Mouse (Mus musculus) MEL (cell line): ENCODE data around the gene Chkb. TPM values are rescaled to one million over a fixed set of nuclear protein-coding genes. Genes with fewer than 3 reads are reported as not detected.

ENCODE experiments used
- DNase-seq: peaks from one replicate; pipeline ENCODE4 v3.0.0; 2011; ENCODE audit warnings: low read depth, low spot score
- H3K27ac ChIP-seq: 2 replicates; pipeline ENCODE4 v1.5.1; 2012; ENCODE audit warnings: low read depth, mild to moderate bottlenecking, control low read depth, low read length, moderate library complexity; ENCODE audit not compliant: control insufficient read depth
- H3K27me3 ChIP-seq, 2 experiments: fragments of 150-350 bp in 1 of 2; sonication (generic) in 1 of 2; 2 replicates each; pipeline ENCODE4 v1.6.1; 2012; ENCODE audit warnings: low read length in 2 of 2, mild to moderate bottlenecking in 2 of 2, improper control_type of control experiment in 1 of 2, moderate library complexity in 1 of 2; ENCODE audit not compliant: insufficient read depth in 2 of 2, control insufficient read depth in 1 of 2
- H3K36me3 ChIP-seq, 2 experiments: 2 replicates each; pipeline ENCODE4 v1.6.1; 2012 to 2014; ENCODE audit warnings: low read length in 2 of 2, improper control_type of control experiment in 1 of 2, inconsistent platforms in 1 of 2, mild to moderate bottlenecking in 1 of 2; ENCODE audit not compliant: insufficient read depth in 2 of 2, control insufficient read depth in 1 of 2
- H3K4me1 ChIP-seq, 2 experiments: fragments of 150-350 bp in 1 of 2; sonication (generic) in 1 of 2; 2 replicates each; pipeline ENCODE4 v1.6.1; 2012; ENCODE audit warnings: low read length in 2 of 2, improper control_type of control experiment in 1 of 2, mild to moderate bottlenecking in 1 of 2; ENCODE audit not compliant: insufficient read depth in 2 of 2, control insufficient read depth in 1 of 2
- H3K4me3 ChIP-seq, 2 experiments: fragments of 150-350 bp in 1 of 2; sonication (generic) in 1 of 2; 2 replicates each; pipeline ENCODE4 v1.5.1; 2012; ENCODE audit warnings: low read depth in 2 of 2, low read length in 2 of 2, mild to moderate bottlenecking in 2 of 2, moderate library complexity in 2 of 2, control low read depth in 1 of 2, improper control_type of control experiment in 1 of 2; ENCODE audit not compliant: control insufficient read depth in 1 of 2, insufficient read depth in 1 of 2
- H3K79me2 ChIP-seq: 2 replicates; pipeline ENCODE4 v1.6.1; 2012; ENCODE audit warnings: mild to moderate bottlenecking, low read length, moderate library complexity; ENCODE audit not compliant: control insufficient read depth, poor library complexity, insufficient read depth
- H3K9ac ChIP-seq: 2 replicates; pipeline ENCODE4 v1.6.1; 2012; ENCODE audit warnings: low read depth, mild to moderate bottlenecking, control low read depth, low read length, moderate library complexity; ENCODE audit not compliant: control insufficient read depth, poor library complexity, severe bottlenecking
- H3K9me3 ChIP-seq: fragments of 150-350 bp; sonication (generic); replicated peaks from 2 replicates; pipeline ENCODE4 v1.6.1; 2012; ENCODE audit warnings: mild to moderate bottlenecking, low read length, improper control_type of control experiment, moderate library complexity; ENCODE audit not compliant: insufficient read depth
- CHD1 ChIP-seq: IDR thresholded peaks from 2 replicates; pipeline ENCODE4 v1.6.1; 2012; ENCODE audit warnings: low read depth, mild to moderate bottlenecking, inconsistent platforms, low read length, improper control_type of control experiment
- CHD2 ChIP-seq: IDR thresholded peaks from 2 replicates; pipeline ENCODE4 v1.6.1; 2011; ENCODE audit warnings: low read length, improper control_type of control experiment
- CTCF ChIP-seq, 3 experiments: IDR thresholded peaks in 2 of 3; conservative IDR thresholded peaks in 1 of 3; 2 replicates each; pipeline ENCODE4 v1.5.1; 2011 to 2012; ENCODE audit warnings: low read length in 3 of 3, low read depth in 2 of 3, mild to moderate bottlenecking in 2 of 3, improper control_type of control experiment in 1 of 3, inconsistent platforms in 1 of 3, mixed read lengths in 1 of 3, moderate library complexity in 1 of 3; ENCODE audit not compliant: control insufficient read depth in 1 of 3, insufficient read depth in 1 of 3, poor library complexity in 1 of 3, severe bottlenecking in 1 of 3
- ELF1 ChIP-seq: IDR thresholded peaks from 2 replicates; pipeline ENCODE4 v1.6.1; 2014; ENCODE audit warnings: low read depth, mild to moderate bottlenecking, inconsistent platforms, low read length, improper control_type of control experiment, moderate library complexity
- EP300 ChIP-seq, 2 experiments: IDR thresholded peaks; 2 replicates each; pipeline ENCODE4 v1.6.1; 2011; ENCODE audit warnings: improper control_type of control experiment in 2 of 2, low read length in 2 of 2, low read depth in 1 of 2, mild to moderate bottlenecking in 1 of 2
- GATA1 ChIP-seq: IDR thresholded peaks from 2 replicates; pipeline ENCODE4 v1.6.1; 2011; ENCODE audit warnings: low read depth, low read length, improper control_type of control experiment
- HCFC1 ChIP-seq: IDR thresholded peaks from 2 replicates; pipeline ENCODE4 v1.6.1; 2012; ENCODE audit warnings: low read depth, mild to moderate bottlenecking, inconsistent platforms, low read length, improper control_type of control experiment, moderate library complexity
- KAT2A ChIP-seq: conservative IDR thresholded peaks from 2 replicates; pipeline ENCODE4 v1.6.1; 2012; ENCODE audit warnings: low read depth, low read length, improper control_type of control experiment, inconsistent platforms
- MAX ChIP-seq: IDR thresholded peaks from 2 replicates; pipeline ENCODE4 v1.6.1; 2011; ENCODE audit warnings: low read length, improper control_type of control experiment
- MAZ ChIP-seq: IDR thresholded peaks from 2 replicates; pipeline ENCODE4 v1.6.1; 2012; ENCODE audit warnings: low read depth, mild to moderate bottlenecking, inconsistent platforms, low read length, improper control_type of control experiment
- MEF2A ChIP-seq: IDR thresholded peaks from 2 replicates; pipeline ENCODE4 v1.6.1; 2014; ENCODE audit warnings: low read depth, mild to moderate bottlenecking, inconsistent platforms, low read length, improper control_type of control experiment; ENCODE audit not compliant: poor library complexity, insufficient replicate concordance, severe bottlenecking; ENCODE audit errors: extremely low read depth
- POLR2A ChIP-seq, 2 experiments: IDR thresholded peaks; 2 replicates each; pipeline ENCODE4 v1.6.1; 2011 to 2012; ENCODE audit warnings: low read length in 2 of 2, mild to moderate bottlenecking in 2 of 2, control low read depth in 1 of 2, improper control_type of control experiment in 1 of 2, low read depth in 1 of 2, moderate library complexity in 1 of 2; ENCODE audit not compliant: control insufficient read depth in 1 of 2, insufficient read depth in 1 of 2, poor library complexity in 1 of 2
- POLR2AphosphoS5 ChIP-seq: IDR thresholded peaks from 2 replicates; pipeline ENCODE4 v1.6.1; 2012; ENCODE audit warnings: low read depth, borderline replicate concordance, mild to moderate bottlenecking, inconsistent platforms, low read length, moderate library complexity, mixed read lengths
- SMC3 ChIP-seq: IDR thresholded peaks from 2 replicates; pipeline ENCODE4 v1.6.1; 2011; ENCODE audit warnings: low read depth, low read length, improper control_type of control experiment
- TAL1 ChIP-seq: IDR thresholded peaks from 2 replicates; pipeline ENCODE4 v1.6.1; 2012; ENCODE audit warnings: mild to moderate bottlenecking, inconsistent platforms, low read length, moderate library complexity, mixed read lengths
- TBP ChIP-seq: IDR thresholded peaks from 2 replicates; pipeline ENCODE4 v1.8.0; 2011; ENCODE audit warnings: low read depth, low read length, improper control_type of control experiment
- ZKSCAN1 ChIP-seq: IDR thresholded peaks from 2 replicates; pipeline ENCODE4 v1.6.1; 2012; ENCODE audit warnings: low read depth, mild to moderate bottlenecking, inconsistent platforms, low read length, improper control_type of control experiment, moderate library complexity
- ZMIZ1 ChIP-seq: IDR thresholded peaks from 2 replicates; pipeline ENCODE4 v1.6.1; 2012; ENCODE audit warnings: low read depth, mild to moderate bottlenecking, inconsistent platforms, low read length, improper control_type of control experiment, moderate library complexity
- ZNF384 ChIP-seq: IDR thresholded peaks from 2 replicates; pipeline ENCODE4 v1.6.1; 2012; ENCODE audit warnings: low read depth, mild to moderate bottlenecking, inconsistent platforms, low read length, improper control_type of control experiment
- polyA plus RNA-seq, 2 experiments: library from polyadenylated mRNA; stranded (reverse) in 1 of 2; unstranded in 1 of 2; fragments of >175 nt in 1 of 2; fragments of >200 nt in 1 of 2; gene quantifications; 2 replicates each; pipeline versions ENCODE4 v1.2.1 to v1.2.4; 2012; ENCODE audit warnings: low replicate concordance in 2 of 2, low read depth in 1 of 2; ENCODE audit not compliant: insufficient read length in 2 of 2, insufficient read depth in 1 of 2, missing spikeins in 1 of 2
- total RNA-seq: library from RNA; depleted of rRNA; stranded (reverse); fragments of 300-350 nt; gene quantifications from 2 replicates; pipeline ENCODE4 v1.2.3, GENCODE M21; 2012

The Chkb gene
- total and polyA plus RNA-seq, 3 experiments: 19.3 to 51.3 TPM; not detected in 1

- peaks cover 0 to 9% of the 10 kb centered on the region in 2 experiments; a peak in 2 of 4 replicates for H3K4me1 ChIP-seq
- no peaks in the 10 kb centered on the region for H3K9me3 ChIP-seq
- no peak overlapping the region for H3K27ac ChIP-seq
- H3K4me3 ChIP-seq: no peak overlapping the region
- no peak for DNase-seq
- no peaks in the 10 kb centered on the region for H3K27me3 ChIP-seq
- H3K36me3 ChIP-seq: no peaks in the 10 kb centered on the region
- no peak overlapping the region for H3K9ac ChIP-seq
- TF ChIP-seq GATA1 (no peak), ZKSCAN1 (no peak), SMC3 (no peak), CHD2 (no peak), TAL1 (no peak), MAZ (no peak), MEF2A (no peak), HCFC1 (no peak), EP300 (IDR thresholded peaks at IDR 0.05; ENCODE audit: low read depth in 1 of 2, low read length in 2 of 2) (no peak), KAT2A (no peak), ZNF384 (no peak), ZMIZ1 (no peak), POLR2A (IDR thresholded peaks at IDR 0.05; ENCODE audit: control insufficient read depth in 1 of 2, insufficient read depth in 1 of 2, low read depth in 1 of 2, low read length in 2 of 2, poor library complexity in 1 of 2) (no peak)
- no peaks in the 10 kb centered on the region; the same call in 1 of the 2 replicates for H3K79me2 ChIP-seq
Observed at GRCm38 (mm10) chr15:89478622-89479021, 48.9 kb upstream of the Chkb start.

- no peaks in the 10 kb centered on the region; the same call in 1 of the 2 replicates for H3K79me2 ChIP-seq
- TF ChIP-seq MEF2A (no peak), CHD1 (no peak), POLR2AphosphoS5 (no peak), MAX (no peak), TBP (no peak), CTCF (IDR thresholded peaks at IDR 0.05 in 2 of 3, conservative IDR thresholded peaks at IDR 0.05 in 1 of 3; ENCODE audit: control insufficient read depth in 1 of 3, insufficient read depth in 1 of 3, low read depth in 2 of 3, low read length in 3 of 3, poor library complexity in 1 of 3, severe bottlenecking in 1 of 3) (no peak), SMC3 (no peak), MAZ (no peak), ELF1 (no peak)
- TF ChIP-seq, all 39 proteins: peak for 0
- Histone ChIP-seq H3K9ac (no peak overlapping the region), H3K27ac (no peak overlapping the region), H3K27me3 (no peaks in the 10 kb centered on the region), H3K4me1 (peaks cover 0 to 9% of the 10 kb centered on the region in 2 experiments; a peak in 2 of 4 replicates), H3K4me3 (no peak overlapping the region), H3K36me3 (no peaks in the 10 kb centered on the region), H3K9me3 (no peaks in the 10 kb centered on the region)
- no peak for DNase-seq
Observed at GRCm38 (mm10) chr15:89477806-89478205, 48.1 kb upstream of the Chkb start.
